Mouse (Mus musculus) CH12.LX (cell line): ENCODE measurements around the gene Enpp6. TPM values are rescaled to one million over a fixed set of nuclear protein-coding genes. Genes with fewer than 3 reads are reported as not detected.

Experiments
- DNase-seq: peaks from one replicate; pipeline ENCODE4 v3.0.0-alpha.2; 2013; ENCODE audit errors: extremely low read depth
- H3K27ac ChIP-seq: 2 replicates; pipeline ENCODE4 v1.5.1; 2012; ENCODE audit warnings: low read depth, mild to moderate bottlenecking, control low read depth, moderate library complexity; ENCODE audit not compliant: insufficient read depth
- H3K27me3 ChIP-seq: replicated peaks from 2 replicates; pipeline ENCODE3; 2012; ENCODE audit warnings: inconsistent platforms
- H3K36me3 ChIP-seq, 2 experiments: replicated peaks in 1 of 2; 2 replicates each; pipeline versions ENCODE3 to v1.6.1; 2012; ENCODE audit warnings: inconsistent platforms in 1 of 2, low read length in 1 of 2, mild to moderate bottlenecking in 1 of 2, mixed read lengths in 1 of 2, moderate library complexity in 1 of 2; ENCODE audit not compliant: control insufficient read depth in 1 of 2, insufficient read depth in 1 of 2
- H3K4me1 ChIP-seq, 2 experiments: 2 replicates each; pipeline ENCODE4 v1.6.1; 2012; ENCODE audit warnings: inconsistent platforms in 1 of 2, moderate library complexity in 1 of 2; ENCODE audit not compliant: insufficient read depth in 2 of 2, control insufficient read depth in 1 of 2
- H3K4me2 ChIP-seq: 2 replicates; pipeline ENCODE4 v1.6.1; 2012; ENCODE audit warnings: low read depth, mild to moderate bottlenecking, control low read depth; ENCODE audit not compliant: poor library complexity, insufficient read depth, severe bottlenecking
- H3K4me3 ChIP-seq, 3 experiments: fragments of 150-350 bp in 1 of 3; sonication (generic) in 1 of 3; replicated peaks in 1 of 3; 2 replicates each; pipeline versions ENCODE3 to v1.5.1; 2011 to 2012; ENCODE audit warnings: low read depth in 2 of 3, low read length in 2 of 3, mild to moderate bottlenecking in 2 of 3, moderate library complexity in 2 of 3, control low read depth in 1 of 3, improper control_type of control experiment in 1 of 3, inconsistent platforms in 1 of 3, mixed read lengths in 1 of 3; ENCODE audit not compliant: poor library complexity in 1 of 3
- H3K79me2 ChIP-seq: replicated peaks from 2 replicates; pipeline ENCODE4 v1.6.1; 2012; ENCODE audit warnings: mild to moderate bottlenecking, moderate library complexity; ENCODE audit not compliant: control insufficient read depth, poor library complexity, insufficient read depth, severe bottlenecking; ENCODE audit errors: extremely low read depth
- H3K9ac ChIP-seq: 2 replicates; pipeline ENCODE4 v1.6.1; 2012; ENCODE audit warnings: low read depth, mild to moderate bottlenecking, control low read depth, moderate library complexity; ENCODE audit not compliant: insufficient read depth
- H3K9me3 ChIP-seq: replicated peaks from 2 replicates; pipeline ENCODE3; 2012; ENCODE audit warnings: low read length, inconsistent platforms, mixed read lengths
- BHLHE40 ChIP-seq: IDR thresholded peaks from 2 replicates; pipeline ENCODE4 v1.6.1; 2011; ENCODE audit warnings: mild to moderate bottlenecking, low read depth, low read length, improper control_type of control experiment
- CHD2 ChIP-seq: IDR thresholded peaks from 2 replicates; pipeline ENCODE4 v1.6.1; 2011; ENCODE audit warnings: low read length, improper control_type of control experiment
- CTCF ChIP-seq, 2 experiments: IDR thresholded peaks in 1 of 2; conservative IDR thresholded peaks in 1 of 2; 2 replicates each; pipeline ENCODE4 v1.5.1; 2011 to 2012; ENCODE audit warnings: low read depth in 2 of 2, low read length in 2 of 2, improper control_type of control experiment in 1 of 2, inconsistent platforms in 1 of 2, mild to moderate bottlenecking in 1 of 2, moderate library complexity in 1 of 2
- ELF1 ChIP-seq: IDR thresholded peaks from 2 replicates; pipeline ENCODE4 v1.6.1; 2014; ENCODE audit warnings: low read depth, mild to moderate bottlenecking, inconsistent platforms, low read length, improper control_type of control experiment
- ETS1 ChIP-seq: conservative IDR thresholded peaks from 2 replicates; pipeline ENCODE4 v1.6.1; 2012; ENCODE audit warnings: low read depth, mild to moderate bottlenecking, inconsistent platforms, low read length, improper control_type of control experiment, moderate library complexity
- GABPA ChIP-seq: IDR thresholded peaks from 2 replicates; pipeline ENCODE4 v1.6.1; 2012; ENCODE audit warnings: low read depth, low read length, improper control_type of control experiment, inconsistent platforms; ENCODE audit not compliant: insufficient replicate concordance
- HCFC1 ChIP-seq: IDR thresholded peaks from 2 replicates; pipeline ENCODE4 v1.6.1; 2012; ENCODE audit warnings: low read depth, mild to moderate bottlenecking, inconsistent platforms, low read length, improper control_type of control experiment
- JUN ChIP-seq: IDR thresholded peaks from 2 replicates; pipeline ENCODE4 v1.6.1; 2011; ENCODE audit warnings: low read depth, mild to moderate bottlenecking, low read length, improper control_type of control experiment, moderate library complexity; ENCODE audit not compliant: insufficient read depth
- JUND ChIP-seq: conservative IDR thresholded peaks from 2 replicates; pipeline ENCODE4 v1.6.1; 2011; ENCODE audit warnings: low read depth, low read length, improper control_type of control experiment
- MAZ ChIP-seq: IDR thresholded peaks from 2 replicates; pipeline ENCODE4 v1.6.1; 2012; ENCODE audit warnings: low read depth, mild to moderate bottlenecking, inconsistent platforms, low read length, improper control_type of control experiment, moderate library complexity
- MYC ChIP-seq: IDR thresholded peaks from 2 replicates; pipeline ENCODE4 v1.6.1; 2011; ENCODE audit warnings: low read depth, mild to moderate bottlenecking, improper control_type of control experiment, low read length
- NELFE ChIP-seq: IDR thresholded peaks from 2 replicates; pipeline ENCODE4 v1.6.1; 2011; ENCODE audit warnings: low read depth, low read length, improper control_type of control experiment
- PAX5 ChIP-seq: IDR thresholded peaks from 2 replicates; pipeline ENCODE4 v1.6.1; 2012; ENCODE audit warnings: low read length, inconsistent platforms, mixed read lengths
- POLR2AphosphoS2 ChIP-seq: IDR thresholded peaks from 2 replicates; pipeline ENCODE4 v1.6.1; 2011; ENCODE audit warnings: low read depth, low read length, improper control_type of control experiment
- RAD21 ChIP-seq: IDR thresholded peaks from 2 replicates; pipeline ENCODE4 v1.6.1; 2011; ENCODE audit warnings: low read depth, mild to moderate bottlenecking, low read length, improper control_type of control experiment, moderate library complexity
- RCOR1 ChIP-seq: conservative IDR thresholded peaks from 2 replicates; pipeline ENCODE4 v1.6.1; 2012; ENCODE audit warnings: low read depth, mild to moderate bottlenecking, inconsistent platforms, low read length, improper control_type of control experiment
- SMC3 ChIP-seq: IDR thresholded peaks from 2 replicates; pipeline ENCODE4 v1.6.1; 2011; ENCODE audit warnings: low read depth, low read length, improper control_type of control experiment
- TCF12 ChIP-seq: IDR thresholded peaks from 2 replicates; pipeline ENCODE4 v1.6.1; 2014; ENCODE audit warnings: low read depth, mild to moderate bottlenecking, inconsistent platforms, low read length, improper control_type of control experiment
- UBTF ChIP-seq: IDR thresholded peaks from 2 replicates; pipeline ENCODE4 v1.6.1; 2012; ENCODE audit warnings: low read depth, mild to moderate bottlenecking, inconsistent platforms, low read length, improper control_type of control experiment, moderate library complexity
- USF1 ChIP-seq: IDR thresholded peaks from 2 replicates; pipeline ENCODE4 v1.6.1; 2014; ENCODE audit warnings: low read depth, mild to moderate bottlenecking, inconsistent platforms, low read length, improper control_type of control experiment
- ZC3H11A ChIP-seq: IDR thresholded peaks from 2 replicates; pipeline ENCODE4 v1.6.1; 2012; ENCODE audit warnings: low read depth, mild to moderate bottlenecking, inconsistent platforms, low read length, improper control_type of control experiment
- ZKSCAN1 ChIP-seq: IDR thresholded peaks from 2 replicates; pipeline ENCODE4 v1.6.1; 2012; ENCODE audit warnings: low read depth, inconsistent platforms, low read length, improper control_type of control experiment, borderline replicate concordance
- ZMIZ1 ChIP-seq: IDR thresholded peaks from 2 replicates; pipeline ENCODE4 v1.6.1; 2012; ENCODE audit warnings: low read depth, mild to moderate bottlenecking, inconsistent platforms, low read length, improper control_type of control experiment
- ZNF384 ChIP-seq: IDR thresholded peaks from 2 replicates; pipeline ENCODE4 v1.6.1; 2012; ENCODE audit warnings: low read depth, low read length, improper control_type of control experiment, inconsistent platforms
- dilution Hi-C: fragments of 300-500 bp; cut with MboI; formaldehyde crosslinking; loops from 2 replicates; pipeline ENCODE4 v1.14.3; 2020; ENCODE audit warnings: low sequenced_read_pairs; ENCODE audit not compliant: extremely low pct_unique_long_range_greater_than_20kb, extremely low pct_ligation_motif_present
- in situ Hi-C: fragments of 300-500 bp; cut with MboI; formaldehyde crosslinking; loops from 3 replicates; pipeline ENCODE4 v1.14.3; 2019; ENCODE audit warnings: low sequenced_read_pairs, low pct_ligation_motif_present, low pct_unique_long_range_greater_than_20kb, mixed read lengths
- polyA plus RNA-seq: library from polyadenylated mRNA; unstranded; fragments of >175 nt; gene quantifications from 2 replicates; pipeline ENCODE4 v1.2.1, GENCODE M21; 2012; ENCODE audit warnings: low read depth; ENCODE audit not compliant: insufficient read length
- total RNA-seq, 2 experiments: library from RNA; depleted of rRNA; stranded (reverse); fragments of 300-350 nt in 1 of 2; fragments of >200 nt in 1 of 2; gene quantifications; 2 replicates each; pipeline ENCODE4 v1.2.3; 2012 to 2014

Gene Enpp6
- total and polyA plus RNA-seq, 3 experiments: not detected

GRCm38 (mm10) chr8:46962630-46963427 is 23.9 kb upstream of the Enpp6 start:
- H3K4me2 ChIP-seq: no peak overlapping the region
- in situ Hi-C loops (no loop called here), dilution Hi-C loops (no loop called here)
- no peaks in the 10 kb centered on the region for H3K79me2 ChIP-seq
- no peaks in the 10 kb centered on the region for H3K9me3 ChIP-seq
- no peaks in the 10 kb centered on the region for H3K36me3 ChIP-seq
- H3K27me3 ChIP-seq: no peaks in the 10 kb centered on the region
- no peaks in the 10 kb centered on the region for H3K4me1 ChIP-seq
- H3K27ac ChIP-seq: no peak overlapping the region
- DNase-seq: no peak
- TF ChIP-seq HCFC1 (no peak), RAD21 (no peak; the same call in 1 of the 2 replicates), ZC3H11A (no peak), POLR2AphosphoS2 (no peak), SMC3 (peak; percentile 16), BHLHE40 (no peak), CTCF (conservative IDR thresholded peaks at IDR 0.05 in 1 of 2, IDR thresholded peaks at IDR 0.05 in 1 of 2; ENCODE audit: low read depth in 2 of 2, low read length in 2 of 2) (peak in 1 of 2 experiments; percentile 29; a peak in 1 of 4 replicates)
- no peak overlapping the region for H3K4me3 ChIP-seq
- H3K9ac ChIP-seq: no peak overlapping the region

GRCm38 (mm10) chr8:46963619-46964145 is 23.0 kb upstream of the Enpp6 start:
- dilution Hi-C loops (no loop called here), in situ Hi-C loops (no loop called here)
- H3K27ac ChIP-seq: no peak overlapping the region
- TF ChIP-seq ETS1 (no peak), GABPA (no peak), ELF1 (no peak), ZMIZ1 (no peak), UBTF (no peak), PAX5 (no peak), NELFE (no peak), CHD2 (no peak), TCF12 (no peak), MYC (no peak), ZC3H11A (no peak), MAZ (no peak), SMC3 (no peak), ZKSCAN1 (no peak), JUND (no peak), USF1 (no peak), BHLHE40 (no peak), ZNF384 (no peak), JUN (no peak), RCOR1 (no peak)
- H3K9me3 ChIP-seq: no peaks in the 10 kb centered on the region
- DNase-seq: no peak
- 0 out of 4 replicates have a peak, but pooled peaks cover 0 to 3% of the 10 kb centered on the region in 2 experiments for H3K4me1 ChIP-seq
- no peaks in the 10 kb centered on the region for H3K36me3 ChIP-seq
- no peak overlapping the region for H3K9ac ChIP-seq
- no peaks in the 10 kb centered on the region for H3K79me2 ChIP-seq
- H3K4me2 ChIP-seq: no peak overlapping the region
- H3K27me3 ChIP-seq: no peaks in the 10 kb centered on the region
- H3K4me3 ChIP-seq: no peak overlapping the region
